Mouse (Mus musculus) bone marrow macrophage, adult 2 months (primary cell): ENCODE results near the gene Arl4c.

Experiments used
- CTCF ChIP-seq: IDR thresholded peaks from 2 replicates; pipeline ENCODE4 v1.5.1; 2012; ENCODE audit warnings: low read depth, mild to moderate bottlenecking, low read length, moderate library complexity
- POLR2A ChIP-seq: IDR thresholded peaks from 2 replicates; pipeline ENCODE4 v1.6.1; 2012; ENCODE audit warnings: mild to moderate bottlenecking, low read depth, low read length, borderline replicate concordance

GRCm38 (mm10) chr1:88712011-88712410 is 10.0 kb upstream of the Arl4c start:
- no peak for TF ChIP-seq CTCF
- no peak for TF ChIP-seq POLR2A
